Mouse (Mus musculus) left cerebral cortex, adult 9 months (tissue): Measurements from ENCODE around the gene Kcnk18.

ENCODE experiments used
- DNase-seq, 2 experiments: peaks; one replicate each; pipeline ENCODE4 v3.0.0; 2022; ENCODE audit warnings: low spot score in 2 of 2

Kcnk18 gene

DNA sequence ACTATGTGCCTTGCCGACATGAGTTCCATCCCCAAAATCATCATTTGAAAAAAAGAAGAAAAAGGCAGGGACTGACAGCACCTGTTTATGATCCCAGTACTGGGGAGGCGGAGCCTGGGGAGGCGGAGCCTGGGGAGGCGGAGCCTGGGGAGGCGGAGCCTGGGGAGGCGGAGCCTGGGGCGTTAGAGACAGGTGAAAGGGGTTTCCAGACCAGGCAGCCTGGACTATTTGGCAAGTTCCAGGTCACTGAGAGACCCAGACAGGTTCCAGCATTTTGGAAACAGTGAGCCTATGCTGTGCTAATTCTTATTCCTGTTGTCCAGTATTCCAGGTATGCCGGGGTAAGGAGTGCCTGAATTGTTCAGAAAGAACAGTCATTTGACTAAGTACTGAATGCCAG lies at the start of gene Kcnk18:
TSS of gene Kcnk18 (plus strand) at position 224 of the 400 bp plus-strand sequence.
- no peak for DNase-seq

DNA sequence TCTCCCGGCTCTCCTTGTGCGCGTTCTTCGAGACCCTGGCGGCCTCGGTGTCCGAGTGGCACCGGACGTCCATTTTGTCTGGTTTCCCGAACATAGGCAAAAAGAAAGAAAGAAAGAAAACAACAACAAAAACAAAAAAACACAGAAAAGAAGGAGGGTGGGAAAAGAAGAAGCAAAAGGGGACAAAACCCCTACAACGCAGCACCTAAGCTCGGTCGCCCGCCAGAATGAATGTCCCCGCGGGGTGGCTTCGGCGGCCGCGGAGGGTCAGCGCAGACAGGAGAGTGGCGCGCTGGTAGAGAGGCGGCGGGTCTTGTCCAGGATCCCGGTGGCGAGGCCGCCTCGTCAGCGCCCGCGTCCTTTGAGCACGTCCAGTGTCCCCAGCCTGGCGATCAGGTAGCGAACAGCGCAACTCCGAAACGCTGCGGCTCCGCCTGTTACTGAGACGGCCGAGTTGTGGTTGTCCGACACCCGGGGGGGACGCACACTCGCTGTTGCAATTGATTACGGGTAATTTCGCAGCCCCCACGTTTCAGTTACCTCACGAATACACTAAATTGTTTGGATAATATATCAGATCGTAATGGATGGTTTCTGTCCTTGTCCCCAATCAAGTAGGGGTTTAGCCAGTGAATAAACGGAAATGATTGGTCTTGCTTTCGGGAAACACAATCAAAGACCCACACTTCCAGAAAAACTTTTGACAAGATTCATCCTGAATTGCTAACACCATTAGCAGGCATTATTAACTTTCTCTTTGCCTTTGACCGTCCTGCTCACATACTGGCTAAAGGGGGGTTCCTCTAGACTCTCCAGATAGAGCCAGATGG lies 48.9 kb upstream of the Kcnk18 start, which contains the start of gene Vax1:
TSS of gene Vax1 (minus strand) at position 121 of the 830 bp plus-strand sequence.
- DNase-seq = no peak

GRCm38 (mm10) chr19:59170766-59171095 lies 48.3 kb upstream of the Kcnk18 start:
- no peak for DNase-seq

DNA sequence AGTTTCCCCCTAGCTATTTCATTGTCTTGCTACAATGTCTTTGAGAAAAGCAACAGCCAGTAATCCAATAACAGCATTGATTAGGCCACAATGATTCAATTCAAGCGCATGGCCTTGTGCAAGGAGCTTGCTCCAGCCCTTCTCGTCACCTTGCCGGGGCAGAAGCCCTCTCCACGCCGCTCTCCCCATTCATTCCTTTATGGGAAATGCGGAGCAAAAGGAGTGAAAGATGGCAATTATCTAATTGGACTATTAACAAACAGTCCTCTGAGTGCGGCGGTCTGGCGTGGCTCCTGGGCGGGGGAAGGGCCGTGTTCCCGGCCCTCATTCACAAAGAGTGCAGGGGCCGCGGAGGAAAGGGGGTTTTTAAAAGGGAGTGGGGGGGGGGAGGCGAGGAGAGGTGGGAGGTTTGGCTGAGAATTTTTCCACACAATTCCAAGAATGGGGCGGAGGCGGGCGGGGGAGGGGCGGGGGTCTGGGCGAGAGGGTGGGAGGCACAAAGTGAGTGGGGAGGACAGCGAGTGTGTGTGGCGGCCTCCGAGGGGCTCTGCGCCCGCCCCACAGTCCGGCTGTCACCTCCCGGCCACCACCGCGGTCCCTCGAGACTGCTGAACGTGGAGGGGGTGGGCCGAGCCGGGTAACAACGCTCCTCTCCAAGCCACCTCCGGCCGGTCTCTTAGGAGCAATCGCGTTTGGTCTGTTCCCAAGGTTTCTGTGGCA lies 47.7 kb upstream of the Kcnk18 start:
- no peak for DNase-seq

- no peak for DNase-seq
Observed at GRCm38 (mm10) chr19:59171871-59172245, 47.2 kb upstream of the Kcnk18 start.

DNA sequence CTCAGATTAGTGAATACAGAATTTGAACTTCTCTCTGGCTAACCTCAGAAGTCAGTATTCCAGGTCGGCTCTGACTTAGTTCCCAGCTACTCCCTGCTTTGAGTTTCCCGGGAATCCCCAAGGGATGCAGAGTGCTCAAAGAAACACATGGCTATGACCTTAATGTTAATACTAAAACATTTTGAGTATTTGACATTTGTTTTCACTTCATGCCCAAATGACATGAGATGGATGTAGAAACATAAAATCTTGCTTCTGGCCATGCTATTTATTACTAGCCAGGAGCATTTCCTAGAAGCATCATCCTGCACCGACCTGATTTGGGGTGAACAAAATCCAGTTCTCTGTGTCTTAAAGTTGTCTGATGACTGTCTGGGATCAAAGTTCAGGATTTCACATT lies 46.2 kb upstream of the Kcnk18 start:
- no peak for DNase-seq

- no peak for DNase-seq
Observed at GRCm38 (mm10) chr19:59173341-59174015, 45.5 kb upstream of the Kcnk18 start.

- DNase-seq = no peak
Observed at GRCm38 (mm10) chr19:59184000-59184399, 35.0 kb upstream of the Kcnk18 start.

GRCm38 (mm10) chr19:59188981-59189380 lies 30.0 kb upstream of the Kcnk18 start:
- DNase-seq = no peak

DNA sequence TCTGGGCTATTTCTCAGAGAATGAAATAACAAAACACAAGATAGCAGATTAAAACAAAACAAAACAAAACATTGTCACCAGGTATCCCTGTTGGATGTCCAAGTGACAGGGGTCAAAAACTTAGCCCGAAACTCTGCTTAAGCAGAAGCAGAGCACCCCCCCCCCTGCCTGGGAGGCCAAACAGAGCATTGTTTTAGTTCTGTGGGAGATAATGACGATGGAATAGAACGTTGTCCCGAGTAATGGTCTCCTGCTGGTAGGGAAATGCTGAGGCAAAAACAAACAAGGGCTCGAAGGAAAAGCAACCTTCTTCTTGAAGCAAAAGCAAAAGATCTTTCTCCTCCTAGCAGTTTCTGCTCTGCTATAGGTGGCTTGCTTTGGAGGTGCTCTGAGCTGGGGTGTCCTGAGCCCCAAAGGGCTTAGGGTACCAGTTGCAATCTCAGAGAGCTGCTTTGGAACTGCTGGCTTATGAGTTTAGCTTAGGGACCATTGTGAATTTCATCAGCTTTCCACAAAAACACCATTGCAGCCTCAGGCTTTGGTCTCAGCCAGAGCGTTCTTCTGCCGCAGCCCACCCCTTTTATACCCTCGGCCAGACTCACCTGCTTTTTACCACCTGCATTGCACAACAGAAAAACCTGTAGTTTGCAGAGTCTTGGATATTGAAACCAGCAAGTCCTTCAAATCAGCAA lies 28.4 kb upstream of the Kcnk18 start:
- no peak for DNase-seq

DNA sequence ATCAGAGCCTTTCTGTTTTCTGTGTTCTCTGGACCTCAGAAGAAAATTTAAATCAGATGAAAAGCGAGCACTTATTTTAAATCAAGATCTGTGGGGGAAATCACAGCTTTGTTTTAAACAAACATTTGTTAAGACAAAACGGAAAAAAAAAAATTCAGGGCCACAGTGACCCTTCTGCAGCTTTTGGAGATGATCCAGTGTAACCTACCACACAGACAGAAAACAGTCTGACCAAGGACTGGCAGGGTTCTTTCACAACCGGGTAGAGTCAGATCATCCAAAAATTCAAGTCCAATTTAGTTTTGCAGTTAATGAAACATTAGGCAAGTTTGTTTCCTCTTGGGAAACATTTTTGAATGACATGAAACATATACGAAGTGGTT lies 27.9 kb upstream of the Kcnk18 start:
- no peak for DNase-seq

GRCm38 (mm10) chr19:59192491-59192890 lies 26.5 kb upstream of the Kcnk18 start:
- DNase-seq = no peak

DNA sequence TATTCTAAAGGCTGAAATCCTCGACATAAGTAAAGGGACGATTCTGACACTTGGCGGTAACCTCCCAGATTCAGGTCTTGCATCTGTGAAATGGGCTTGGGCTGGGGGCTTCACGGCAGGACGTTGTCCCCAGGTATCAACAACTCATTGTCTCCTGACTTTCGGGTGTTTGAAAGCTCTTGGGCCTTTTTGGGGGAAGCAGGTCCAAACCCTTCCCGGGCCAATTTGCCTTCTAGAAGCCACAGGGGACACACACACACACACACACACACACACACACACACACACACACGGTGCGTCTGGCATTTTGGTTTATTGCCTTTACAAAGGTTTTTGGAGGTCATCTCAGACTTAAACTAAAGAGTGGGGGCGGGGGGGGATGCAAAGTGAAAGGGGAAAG lies 25.6 kb upstream of the Kcnk18 start:
- DNase-seq = no peak

DNA sequence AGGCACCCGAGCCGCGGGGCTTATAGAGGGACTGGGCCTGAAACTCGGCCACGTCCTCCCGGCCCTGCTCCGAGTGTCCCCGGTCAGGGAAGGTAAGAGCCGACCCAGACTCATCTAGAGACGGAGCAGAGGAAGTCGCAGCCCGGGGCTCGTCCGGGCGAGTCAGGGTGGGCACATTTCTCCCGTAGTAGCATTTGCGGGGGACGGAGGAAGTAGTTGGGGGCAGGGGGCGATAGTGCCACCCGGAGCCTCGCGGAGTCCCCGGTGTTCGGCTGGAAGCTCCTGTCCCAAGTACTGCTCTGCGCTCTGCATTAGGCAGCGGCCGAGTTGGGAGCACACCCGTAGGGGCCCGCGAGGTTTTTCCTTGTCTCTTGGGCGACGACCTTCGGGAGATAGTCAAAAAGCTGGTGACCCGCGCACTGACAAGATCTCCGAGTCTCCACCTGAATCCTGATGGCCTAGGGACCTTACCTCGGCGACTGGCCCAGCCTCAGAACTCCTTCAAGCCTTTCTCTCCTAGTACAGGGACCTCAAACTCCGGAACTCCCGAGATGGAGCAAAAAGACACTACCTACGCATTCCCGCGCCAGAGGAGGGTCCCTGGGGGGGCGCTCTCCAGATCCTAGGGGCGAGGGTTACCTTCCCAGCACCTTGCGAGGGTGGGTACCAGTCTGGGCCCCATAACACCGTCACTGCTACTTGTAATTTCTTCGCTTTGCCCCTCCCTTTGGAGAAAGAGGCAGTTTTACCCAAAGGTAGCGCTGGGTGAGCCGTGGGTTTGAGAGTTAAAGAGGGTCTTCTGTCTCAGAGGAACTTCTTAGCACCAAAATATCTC lies 24.8 kb upstream of the Kcnk18 start:
- DNase-seq = no peak

- DNase-seq = no peak
Observed at GRCm38 (mm10) chr19:59195181-59195770, 23.7 kb upstream of the Kcnk18 start.

GRCm38 (mm10) chr19:59196111-59196666 lies 22.8 kb upstream of the Kcnk18 start:
- peak in 1 of 2 experiments; percentile 54 for DNase-seq

GRCm38 (mm10) chr19:59198161-59198560 lies 20.9 kb upstream of the Kcnk18 start:
- peak in 1 of 2 experiments; percentile 34 for DNase-seq

GRCm38 (mm10) chr19:59208475-59208874 lies 10.5 kb upstream of the Kcnk18 start:
- DNase-seq = peak in 1 of 2 experiments; percentile 86

DNA sequence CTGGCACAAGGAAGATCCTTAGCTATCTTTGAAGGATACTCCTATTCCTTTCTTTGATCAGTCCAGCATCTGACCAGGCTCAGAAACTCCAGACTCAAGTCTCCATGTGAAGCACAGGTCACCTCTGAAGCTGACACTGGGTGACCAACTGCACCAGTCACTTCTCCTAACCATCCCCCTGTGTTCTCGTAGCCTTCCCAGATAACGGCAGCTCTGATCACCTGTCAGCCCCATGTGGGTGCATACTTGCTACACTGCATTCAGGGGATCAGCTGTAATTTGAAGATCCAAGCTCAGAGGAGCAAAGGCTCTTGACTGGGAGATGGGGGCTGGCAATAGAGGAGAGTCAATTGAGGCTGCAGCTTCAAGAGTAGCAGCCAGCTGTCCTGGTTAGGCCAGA lies 10.0 kb upstream of the Kcnk18 start:
- no peak for DNase-seq

DNA sequence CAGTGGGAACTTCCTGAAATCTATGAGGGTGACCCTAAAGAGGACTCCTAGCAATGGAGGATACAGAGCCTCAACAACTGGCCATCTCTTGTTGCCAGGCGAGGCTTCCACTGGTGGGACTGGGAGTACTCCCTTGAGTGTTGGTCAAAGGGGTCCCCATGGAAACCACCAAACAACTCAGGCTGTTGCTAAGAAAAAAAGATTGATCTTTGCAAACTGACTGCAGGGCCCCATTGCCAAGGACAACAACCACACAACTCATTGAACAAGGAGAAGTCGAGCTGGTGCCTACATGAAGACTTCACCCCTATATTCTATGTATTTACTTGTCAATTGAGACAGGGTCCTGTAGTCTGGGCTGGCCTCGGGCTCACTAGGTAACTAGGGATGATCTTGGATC lies 2.1 kb upstream of the Kcnk18 start:
- no peak for DNase-seq
